Mouse (Mus musculus) NIH3T3 (cell line): ENCODE measurements at regions not wholly inside any gene's neighbourhood (a gene's known extent, or its start where the extent isn't known, plus 50 kb on each side); places are given as distances from the start of the nearest gene placed in this dataset.
"Not testable (repeated sequence)": the region's sequence is repeated elsewhere in the genome, so short reads cannot be mapped to it uniquely, and the experiment has no call there.

Experiments used
- DNase-seq: peaks from one replicate; pipeline ENCODE4 v3.0.0-alpha.2; 2012; ENCODE audit warnings: low read depth

GRCm38 (mm10) chr12:117327086-117327485 lies 189.2 kb upstream of the Rapgef5 start:
- DNase-seq = not testable (repeated sequence)

- DNase-seq = no peak
These were observed 185.9 kb upstream of the Rapgef5 start for GRCm38 (mm10) chr12:117330418-117330817.

GRCm38 (mm10) chr12:117336856-117337255 lies 179.4 kb upstream of the Rapgef5 start:
- no peak for DNase-seq

- no peak for DNase-seq
These were observed 174.0 kb upstream of the Rapgef5 start for GRCm38 (mm10) chr12:117342321-117342720.

GRCm38 (mm10) chr12:117343121-117343520 lies 173.2 kb upstream of the Rapgef5 start:
- DNase-seq = no peak

- not testable (repeated sequence) for DNase-seq
These were observed 172.7 kb upstream of the Rapgef5 start for GRCm38 (mm10) chr12:117343605-117344004.

GRCm38 (mm10) chr12:117344266-117345087 lies 171.8 kb upstream of the Rapgef5 start:
- DNase-seq = no peak

- DNase-seq = no peak
These were observed 170.9 kb upstream of the Rapgef5 start for GRCm38 (mm10) chr12:117345088-117345977.

- no peak for DNase-seq
These were observed 170.2 kb upstream of the Rapgef5 start for GRCm38 (mm10) chr12:117346091-117346490.

GRCm38 (mm10) chr12:117347135-117347534 lies 169.1 kb upstream of the Rapgef5 start:
- DNase-seq = no peak

GRCm38 (mm10) chr12:117348516-117348915 lies 167.8 kb upstream of the Rapgef5 start:
- DNase-seq = no peak

GRCm38 (mm10) chr12:117351900-117352299 lies 164.4 kb upstream of the Rapgef5 start:
- no peak for DNase-seq

- no peak for DNase-seq
These were observed 163.8 kb upstream of the Rapgef5 start for GRCm38 (mm10) chr12:117352511-117352910.

- no peak for DNase-seq
These were observed 163.3 kb upstream of the Rapgef5 start for GRCm38 (mm10) chr12:117352938-117353337.

GRCm38 (mm10) chr12:117357811-117358210 lies 158.5 kb upstream of the Rapgef5 start:
- DNase-seq = no peak

- no peak for DNase-seq
These were observed 157.4 kb upstream of the Rapgef5 start for GRCm38 (mm10) chr12:117358891-117359290.

- no peak for DNase-seq
These were observed 156.1 kb upstream of the Rapgef5 start for GRCm38 (mm10) chr12:117360215-117360614.

- DNase-seq = no peak
These were observed 154.5 kb upstream of the Rapgef5 start for GRCm38 (mm10) chr12:117361826-117362225.

GRCm38 (mm10) chr12:117363457-117363856 lies 152.8 kb upstream of the Rapgef5 start:
- not testable (repeated sequence) for DNase-seq

- no peak for DNase-seq
These were observed 151.1 kb upstream of the Rapgef5 start for GRCm38 (mm10) chr12:117365181-117365580.

- DNase-seq = no peak
These were observed 150.4 kb upstream of the Rapgef5 start for GRCm38 (mm10) chr12:117365876-117366275.

- no peak for DNase-seq
These were observed 137.9 kb upstream of the Rapgef5 start for GRCm38 (mm10) chr12:117378297-117378887.
